Mouse (Mus musculus): Measurements from ENCODE around the gene Nudt13. TPM values are rescaled to one million over a fixed set of nuclear protein-coding genes. Genes with fewer than 3 reads are reported as not detected.
"Not testable (repeated sequence)": the region's sequence is repeated elsewhere in the genome, so short reads cannot be mapped to it uniquely, and the experiment has no call there.

The Nudt13 gene
- total RNA-seq (2015; ENCODE audit: low replicate concordance) (4.4 TPM in 1 of 2 replicates, not detected in the other), total RNA-seq (2017; ENCODE audit: low replicate concordance) (3.6 and 5.3 TPM in 2 replicates)

DNA sequence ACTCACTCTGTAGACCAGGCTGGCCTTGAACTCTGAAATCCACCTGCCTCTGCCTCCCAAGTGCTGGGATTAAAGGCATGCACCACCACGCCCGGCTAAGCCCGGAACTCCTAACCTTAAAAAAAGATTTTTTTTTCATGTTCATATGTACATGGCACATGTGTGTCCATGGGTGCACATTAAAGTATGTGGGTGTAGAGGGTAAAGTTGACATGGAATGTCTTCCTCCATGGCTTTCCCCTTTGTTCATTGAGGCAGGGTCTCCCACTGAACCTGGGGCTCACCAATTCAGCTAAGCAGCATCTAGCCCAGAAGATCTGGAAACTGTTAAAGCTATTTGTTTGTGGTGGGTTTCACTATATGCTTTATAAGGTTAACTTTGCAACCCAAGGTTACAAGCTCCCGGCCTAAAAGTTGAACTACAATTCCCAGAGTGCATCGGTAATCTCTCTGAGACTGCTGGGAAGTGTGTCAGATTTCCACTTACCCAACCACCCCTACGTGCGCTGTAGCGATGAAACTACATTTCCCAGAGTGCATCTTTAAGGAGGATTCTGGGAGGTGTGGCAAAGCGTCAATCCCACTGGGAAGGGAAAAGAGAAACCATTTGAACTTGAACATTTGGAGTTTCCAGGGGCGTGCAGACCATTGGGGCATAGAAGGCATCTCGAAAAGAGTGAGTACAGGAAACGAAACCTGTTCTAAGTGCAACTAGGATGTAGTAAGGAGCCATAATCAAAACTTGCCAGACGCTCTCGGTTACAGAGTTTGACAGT, at the start of gene Nudt13:
TSS of gene Nudt13 (plus strand) at position 581 of the 776 bp plus-strand sequence.
- ATAC-seq (replicated peaks; ENCODE audit: low FRiP score, poor library complexity, severe bottlenecking), result peak; percentile 99

DNA sequence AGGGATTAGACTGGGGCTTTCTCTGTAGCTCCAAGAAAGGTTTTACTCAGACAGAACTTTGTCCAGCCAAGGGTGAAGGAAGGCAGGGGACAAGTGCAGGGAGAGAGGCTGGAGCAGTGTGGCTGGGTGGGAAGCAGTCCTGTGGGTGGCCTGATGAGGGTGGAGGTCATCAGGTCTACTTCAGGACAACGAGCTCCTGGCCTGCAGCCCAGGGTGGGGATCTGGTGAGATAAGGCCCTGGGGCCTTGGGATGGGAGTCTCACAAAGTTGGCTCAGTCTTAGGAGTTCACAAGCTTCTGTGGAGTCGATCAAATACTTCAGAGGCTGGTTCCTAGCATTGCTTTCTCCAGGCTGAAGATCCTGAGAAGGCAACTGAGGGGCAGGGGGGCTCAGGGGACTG, 49.2 kb upstream of the Nudt13 start:
- ATAC-seq (replicated peaks; ENCODE audit: low FRiP score, poor library complexity, severe bottlenecking), result no peak

DNA sequence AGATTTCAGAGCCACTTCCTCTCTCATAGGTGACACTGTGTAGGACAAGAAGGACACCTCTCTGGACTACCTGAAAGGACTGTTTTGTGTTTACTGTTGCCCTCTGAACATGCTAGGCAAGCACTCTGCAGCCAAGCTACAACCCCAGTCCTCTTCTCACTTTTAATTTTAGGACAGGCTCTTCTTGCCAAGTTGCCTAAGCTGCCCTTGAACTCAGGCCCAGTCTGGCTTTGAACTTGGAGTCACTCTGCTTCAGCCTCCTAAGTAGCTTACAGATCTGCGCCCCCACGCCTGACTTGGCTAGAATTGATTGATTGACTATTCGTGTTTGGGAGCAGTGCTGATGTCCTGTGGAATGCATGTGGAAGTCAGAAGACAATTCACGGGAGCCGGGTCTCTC, 48.6 kb upstream of the Nudt13 start:
- no peak for ATAC-seq (replicated peaks; ENCODE audit: low FRiP score, poor library complexity, severe bottlenecking)

DNA sequence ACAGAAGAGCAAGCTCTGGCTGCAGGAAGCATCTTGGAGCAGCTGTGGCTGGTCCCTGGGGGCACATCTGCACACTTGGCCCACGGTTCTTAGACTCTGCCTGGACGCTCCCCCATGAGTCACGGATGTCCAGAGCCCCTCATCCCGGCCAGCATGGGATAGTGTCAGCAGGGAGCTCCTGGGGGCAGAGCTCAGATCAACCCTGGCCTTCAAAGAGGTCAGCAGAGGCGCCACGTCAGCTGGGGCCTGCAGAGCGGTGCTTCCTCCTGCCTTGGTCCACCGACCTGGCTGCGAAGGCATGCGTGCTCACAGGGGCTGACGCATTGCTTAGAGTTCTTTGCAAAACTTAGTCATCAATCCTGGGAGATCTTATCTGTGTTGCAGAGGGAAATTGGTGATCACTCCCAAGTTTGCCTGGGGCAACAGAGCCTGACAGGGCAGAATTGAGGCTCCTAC, 47.7 kb upstream of the Nudt13 start:
- no peak for ATAC-seq (replicated peaks; ENCODE audit: low FRiP score, poor library complexity, severe bottlenecking)

DNA sequence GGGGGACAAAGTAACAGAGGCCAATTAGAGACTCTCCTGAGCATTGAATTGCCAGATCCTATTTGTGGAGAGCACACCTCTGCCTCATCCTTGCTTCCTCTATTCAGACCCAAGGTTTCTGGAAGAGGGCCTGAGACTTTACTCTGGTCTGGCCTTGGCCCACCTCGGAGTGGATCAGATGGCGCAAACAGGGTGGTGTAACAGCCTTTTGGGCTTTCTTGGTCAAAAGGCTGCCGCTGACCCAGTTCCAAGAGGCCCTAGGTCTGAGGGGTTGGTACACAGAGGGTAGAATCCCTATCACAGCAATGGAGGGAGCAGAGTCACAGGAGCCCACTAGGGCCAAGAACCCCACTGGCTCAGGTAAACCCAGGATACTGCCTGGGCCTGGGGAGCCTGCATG, 46.5 kb upstream of the Nudt13 start:
- ATAC-seq (replicated peaks; ENCODE audit: low FRiP score, poor library complexity, severe bottlenecking), result no peak

DNA sequence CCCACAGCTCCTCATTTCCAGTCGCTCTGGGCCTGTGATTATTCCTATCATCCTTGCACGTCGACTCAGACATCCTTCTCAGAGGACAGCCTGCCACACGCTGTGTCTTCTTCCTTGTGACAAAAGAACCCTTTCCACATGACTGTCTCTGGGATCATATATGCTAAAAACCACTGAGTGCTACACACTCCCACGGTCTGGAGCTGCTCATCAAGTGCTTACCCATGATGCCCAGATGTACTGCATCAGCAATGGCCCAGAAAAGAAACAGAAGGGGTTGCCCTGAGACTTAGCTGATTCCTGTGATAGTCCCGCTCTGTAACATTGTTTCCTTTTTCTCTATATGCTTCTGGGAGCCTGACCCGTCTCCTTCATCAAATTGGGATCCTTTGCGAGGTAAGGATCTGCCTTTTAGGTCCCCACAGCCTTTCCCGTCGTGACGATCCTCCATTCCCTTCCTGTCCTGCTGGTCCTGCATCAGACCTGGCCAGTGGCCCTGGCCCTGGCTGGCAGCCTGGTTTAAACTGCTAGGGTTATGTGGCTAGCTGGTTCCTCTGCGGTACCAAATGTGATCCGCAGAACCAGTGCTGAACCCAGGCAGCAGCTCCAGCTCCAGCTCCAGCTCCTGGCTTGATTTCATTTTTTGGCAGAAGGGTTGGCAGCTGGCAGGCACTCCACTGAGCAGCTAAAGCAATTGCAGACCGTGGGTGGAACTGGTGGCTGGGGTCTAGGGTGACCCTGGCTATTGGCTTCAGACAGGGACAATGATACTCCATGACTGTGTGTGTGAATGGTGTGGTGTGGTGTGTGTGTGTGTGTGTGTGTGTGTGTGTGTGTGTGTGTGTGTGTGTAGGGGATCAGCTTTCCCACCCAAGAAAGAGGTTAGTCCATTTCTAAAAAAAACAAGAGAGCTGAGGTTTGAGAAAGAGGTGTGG, 44.0 kb upstream of the Nudt13 start:
- ATAC-seq (replicated peaks; ENCODE audit: low FRiP score, poor library complexity, severe bottlenecking), result no peak

DNA sequence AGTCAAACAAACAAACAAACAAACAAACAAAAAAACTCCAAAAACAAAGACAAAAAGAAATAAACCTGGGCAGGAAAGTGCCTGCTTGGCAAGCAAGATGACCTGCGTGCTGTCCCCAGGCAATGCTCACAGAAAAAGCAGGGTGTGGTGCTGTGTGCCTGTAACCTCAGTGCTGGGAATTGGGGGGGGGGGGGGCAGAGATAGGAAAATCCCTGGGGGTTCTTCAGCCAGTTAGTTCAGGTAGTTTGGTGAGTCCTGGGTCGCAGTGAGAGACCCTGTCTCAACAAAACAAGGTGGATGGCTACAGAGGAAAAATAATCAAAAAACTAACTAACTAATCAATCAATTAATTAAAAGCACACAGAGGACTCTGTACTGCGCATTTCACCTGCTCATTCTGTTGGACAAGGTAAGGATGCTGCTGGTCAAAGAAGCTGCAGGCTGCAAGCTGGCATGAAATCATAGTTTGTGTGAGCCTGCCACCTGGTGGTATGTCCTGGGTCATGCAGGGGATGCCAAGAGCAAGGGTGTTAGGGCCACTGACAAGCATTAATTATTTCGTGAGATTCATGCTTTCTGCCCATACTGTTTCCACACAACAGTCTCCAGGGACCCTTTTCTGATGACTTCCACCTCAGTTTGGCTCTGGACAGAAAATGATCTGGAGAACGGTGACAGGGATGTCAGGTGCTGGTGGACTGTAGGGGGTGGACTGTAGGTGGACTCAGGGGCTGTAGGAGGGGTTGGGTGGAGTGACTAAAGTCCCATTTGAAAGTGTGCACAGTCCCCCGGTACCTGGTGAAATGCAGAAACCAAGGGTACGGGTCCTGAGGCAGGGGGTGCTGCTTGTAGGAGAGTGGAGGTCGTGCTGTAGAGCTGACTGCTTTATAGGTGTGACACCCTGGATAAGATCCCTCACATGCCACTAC, 36.0 kb upstream of the Nudt13 start:
- peak; percentile 75; the same call in 1 of the 2 replicates for ATAC-seq (replicated peaks; ENCODE audit: low FRiP score, poor library complexity, severe bottlenecking)

DNA sequence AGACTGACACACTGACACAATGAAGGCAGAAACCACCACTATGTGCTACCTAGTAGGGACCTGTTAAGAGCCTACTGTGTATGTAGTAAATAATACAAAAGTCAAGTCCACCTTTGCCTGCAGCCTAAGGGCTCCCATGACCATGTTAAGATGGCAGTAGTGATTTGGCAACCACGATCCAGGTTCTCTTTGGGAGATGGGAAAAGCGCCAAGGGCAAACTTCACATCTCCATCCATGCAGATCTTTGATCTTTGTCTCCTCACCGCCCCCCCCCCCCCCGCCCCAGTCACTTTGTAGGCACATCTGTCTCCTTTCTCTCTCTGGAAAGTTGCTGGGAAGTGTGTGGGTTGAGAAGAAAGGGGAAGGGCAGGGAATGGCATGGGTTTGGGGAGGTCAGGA, 32.2 kb upstream of the Nudt13 start:
- ATAC-seq (replicated peaks; ENCODE audit: low FRiP score, poor library complexity, severe bottlenecking), result no peak

DNA sequence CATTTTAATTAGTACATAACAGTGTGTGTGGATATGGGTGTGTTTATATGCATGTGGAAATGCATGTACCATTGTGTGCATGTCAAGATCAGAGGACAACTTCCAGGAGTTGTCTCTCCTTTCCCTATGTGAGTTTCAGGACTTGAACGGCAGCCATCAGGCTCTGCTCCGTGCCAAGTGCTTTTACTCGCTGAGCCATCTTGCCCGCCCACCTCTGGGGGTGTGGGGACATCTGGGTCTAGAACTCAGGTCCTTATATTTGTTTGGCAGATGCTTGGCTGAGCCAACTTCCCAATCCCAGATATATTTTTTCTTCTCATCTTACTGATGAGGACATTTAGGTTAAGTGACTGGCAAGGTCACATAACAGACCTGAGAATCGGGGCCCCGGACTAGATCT, 26.1 kb upstream of the Nudt13 start:
- ATAC-seq (replicated peaks; ENCODE audit: low FRiP score, poor library complexity, severe bottlenecking), result no peak

DNA sequence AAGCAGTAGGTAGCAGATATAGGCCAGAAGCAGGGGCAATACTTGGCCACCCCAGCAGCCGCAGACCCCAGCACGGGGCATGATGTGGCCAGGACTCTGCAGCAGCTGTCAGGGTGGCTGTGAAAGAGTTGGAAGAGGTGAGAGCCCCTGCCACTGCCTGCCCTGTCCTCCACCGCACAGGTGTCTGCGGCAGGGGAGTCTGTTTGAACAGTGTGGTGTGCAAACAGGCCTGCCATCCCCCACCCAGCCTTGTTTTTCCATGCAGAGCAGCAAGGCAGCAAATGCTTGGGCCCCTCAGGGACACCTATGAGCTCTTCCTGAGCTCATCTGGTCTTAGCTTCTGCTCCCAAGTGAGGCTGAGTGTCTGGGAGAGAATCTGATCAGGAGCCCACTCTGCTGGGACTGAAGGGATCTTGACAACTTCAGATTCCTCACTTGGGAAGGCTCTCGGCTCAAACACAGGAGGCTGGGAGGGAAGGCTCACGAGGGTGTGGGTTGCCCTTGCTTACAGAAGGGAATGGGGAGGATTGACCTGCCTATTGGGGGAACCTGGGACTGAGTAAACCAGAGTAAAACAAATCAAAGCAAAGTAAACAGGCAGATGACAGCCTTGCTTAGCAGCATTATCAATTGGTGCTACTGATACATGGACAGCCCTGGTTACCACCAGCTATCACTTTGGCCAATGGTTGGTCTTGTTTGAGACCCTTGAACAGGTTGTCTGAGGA, 25.3 kb upstream of the Nudt13 start, which contains the start of gene Kcnk16:
TSS of gene Kcnk16 (minus strand) at position 118 of the 728 bp plus-strand sequence.
- ATAC-seq (replicated peaks; ENCODE audit: low FRiP score, poor library complexity, severe bottlenecking), result no peak

DNA sequence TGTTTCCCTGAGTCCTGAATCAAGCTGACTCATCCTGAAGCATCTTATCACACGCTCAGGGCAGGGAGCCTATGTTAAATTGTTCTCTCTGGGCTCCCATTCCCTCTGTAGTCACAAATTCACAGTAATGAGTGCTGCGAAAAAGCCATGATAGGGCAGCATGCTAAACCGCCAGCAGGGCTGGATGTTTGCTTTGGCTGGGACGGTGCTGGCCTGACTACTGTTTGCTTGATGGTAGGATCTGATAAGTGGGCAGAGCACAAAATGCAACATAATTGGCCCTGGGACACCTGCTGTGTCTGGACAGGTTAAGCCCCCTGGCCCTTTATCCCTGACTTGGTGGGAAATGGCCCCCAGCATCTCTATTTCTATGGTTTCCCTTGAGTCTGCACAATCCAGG, 3.1 kb upstream of the Nudt13 start:
- ATAC-seq (replicated peaks; ENCODE audit: low FRiP score, poor library complexity, severe bottlenecking), result no peak

DNA sequence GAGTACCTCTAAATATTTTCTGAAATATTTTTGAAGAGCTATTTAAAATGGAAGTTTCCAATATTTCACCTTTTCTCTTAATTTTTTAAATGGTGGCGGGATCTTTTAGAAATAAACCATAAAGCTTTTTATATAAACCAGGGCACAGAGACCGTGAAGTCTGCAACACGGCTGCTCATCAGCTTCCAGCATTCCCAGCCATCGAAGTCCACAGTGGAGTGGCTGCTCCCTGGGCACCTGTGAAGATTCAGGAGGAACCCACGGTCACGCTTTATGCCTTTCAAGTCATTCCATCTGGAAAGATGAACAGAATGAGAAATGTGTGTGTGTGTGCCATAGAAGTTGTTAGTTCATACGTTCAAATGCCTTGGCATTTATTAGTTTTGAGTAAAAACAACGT, 450 bp downstream of the Nudt13 start:
- ATAC-seq (replicated peaks; ENCODE audit: low FRiP score, poor library complexity, severe bottlenecking), result no peak

DNA sequence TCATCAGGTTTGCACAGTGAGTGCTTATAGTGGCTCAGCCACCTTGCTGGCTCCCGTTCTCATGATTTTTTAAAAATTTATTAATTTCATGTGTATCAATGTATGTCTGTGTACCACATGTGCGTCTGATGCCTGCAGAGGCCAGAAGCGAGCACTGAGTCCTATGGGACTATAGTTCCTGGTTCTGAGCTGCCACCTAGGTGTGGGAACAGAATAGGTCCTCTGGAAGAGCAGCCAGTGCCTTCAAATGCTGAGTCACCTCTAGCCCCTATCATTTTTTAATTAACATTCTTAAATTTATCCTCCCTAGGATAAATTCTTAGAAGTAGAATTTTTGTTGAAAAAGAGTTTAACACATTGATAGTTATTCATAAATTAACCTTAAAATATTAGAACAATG, 3.1 kb downstream of the Nudt13 start:
- no peak for ATAC-seq (replicated peaks; ENCODE audit: low FRiP score, poor library complexity, severe bottlenecking)

DNA sequence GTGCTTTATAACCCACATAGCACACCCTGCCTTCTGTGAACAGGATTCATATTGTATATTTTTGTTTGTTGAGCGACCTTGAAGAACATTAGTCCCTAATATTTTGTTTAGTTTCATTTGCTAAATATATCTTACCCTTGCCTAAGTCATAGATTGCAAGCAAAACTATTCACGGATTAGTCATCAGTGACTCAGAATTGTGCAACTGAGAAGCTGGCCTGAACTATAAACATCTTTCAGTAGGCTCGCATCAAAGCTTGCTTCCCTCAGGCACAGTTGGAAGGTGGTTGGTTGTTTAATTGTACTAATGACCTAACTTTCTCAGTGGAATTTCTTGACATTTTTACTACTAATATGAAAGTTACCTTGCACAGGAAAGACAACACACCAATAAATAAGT, 3.6 kb downstream of the Nudt13 start:
- ATAC-seq (replicated peaks; ENCODE audit: low FRiP score, poor library complexity, severe bottlenecking), result no peak

DNA sequence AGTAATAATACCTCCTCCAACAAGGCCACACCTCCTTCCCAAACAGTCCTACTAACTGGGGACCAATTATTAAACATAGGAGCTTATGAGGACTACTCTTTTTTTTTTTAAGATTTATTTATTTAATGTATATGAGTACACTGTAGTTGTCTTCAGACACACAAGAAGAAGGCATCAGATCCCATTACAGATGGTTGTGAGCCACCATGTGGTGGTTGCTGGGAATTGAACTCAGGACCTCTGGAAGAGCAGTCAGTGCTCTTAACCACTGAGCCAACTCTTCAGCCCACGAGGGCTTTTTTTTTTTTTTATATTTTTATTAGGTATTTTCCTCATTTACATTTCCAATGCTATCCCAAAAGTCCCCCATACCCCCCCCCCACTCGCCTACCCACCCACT, 10.6 kb downstream of the Nudt13 start:
- not testable (repeated sequence) for ATAC-seq (replicated peaks; ENCODE audit: low FRiP score, poor library complexity, severe bottlenecking)

DNA sequence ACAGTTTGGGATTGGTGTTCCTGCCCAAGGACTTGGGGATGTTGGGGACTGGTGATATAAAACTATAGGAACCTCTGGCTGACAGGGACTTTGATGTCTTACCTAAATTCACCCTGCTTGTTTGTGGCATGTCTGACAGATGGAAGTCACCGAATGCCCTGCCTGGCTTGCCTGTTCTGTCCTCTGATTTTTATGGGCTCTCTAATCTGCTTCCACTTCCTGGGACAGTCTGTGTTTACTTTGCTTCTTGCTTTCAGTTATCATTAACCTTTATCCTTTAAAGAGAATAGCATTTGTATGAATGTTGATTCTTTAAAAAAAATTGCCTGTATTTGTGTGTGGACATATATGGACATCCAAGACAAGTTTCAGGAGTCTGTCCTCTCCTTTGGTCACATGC, 20.6 kb downstream of the Nudt13 start:
- no peak for ATAC-seq (replicated peaks; ENCODE audit: low FRiP score, poor library complexity, severe bottlenecking)

DNA sequence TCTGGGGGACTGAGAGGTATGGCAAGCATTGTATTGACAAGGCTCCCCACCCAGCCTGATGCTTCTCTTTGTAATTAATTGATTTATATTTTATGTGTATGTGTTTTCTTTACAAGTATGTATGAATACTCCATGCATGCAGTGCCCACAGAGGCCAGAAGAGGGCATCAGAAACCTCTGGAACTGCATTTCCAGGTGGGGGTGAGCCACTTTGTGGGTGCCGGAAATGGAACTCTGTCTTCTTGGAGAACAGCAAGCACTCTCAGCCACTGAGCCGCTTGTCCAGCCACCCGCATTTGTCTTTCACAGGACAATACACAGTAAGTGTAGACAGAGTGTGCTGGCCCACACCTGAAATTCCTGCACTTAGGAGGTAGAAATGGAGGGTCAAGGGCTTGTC, 24.9 kb downstream of the Nudt13 start:
- peak; percentile 61 for ATAC-seq (replicated peaks; ENCODE audit: low FRiP score, poor library complexity, severe bottlenecking)

DNA sequence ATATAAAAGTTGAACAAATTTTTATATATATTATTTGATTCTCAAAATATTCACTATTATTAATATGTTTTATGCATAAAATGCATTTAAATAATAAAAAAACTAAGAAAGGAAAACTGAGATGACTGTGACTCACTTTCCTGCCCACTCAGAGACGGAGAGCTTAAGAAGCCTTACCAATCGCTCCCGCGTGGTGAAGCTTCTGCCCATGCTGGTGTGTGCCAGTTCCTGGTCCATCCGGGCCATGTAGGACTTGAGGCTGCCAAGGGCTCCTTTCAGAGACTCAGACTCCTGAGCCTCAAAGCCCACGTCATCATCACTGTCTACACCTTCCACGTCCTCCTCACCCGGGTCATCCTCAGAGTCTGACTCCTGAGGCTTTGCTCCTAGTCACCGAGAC, 29.7 kb downstream of the Nudt13 start:
- no peak for ATAC-seq (replicated peaks; ENCODE audit: low FRiP score, poor library complexity, severe bottlenecking)

DNA sequence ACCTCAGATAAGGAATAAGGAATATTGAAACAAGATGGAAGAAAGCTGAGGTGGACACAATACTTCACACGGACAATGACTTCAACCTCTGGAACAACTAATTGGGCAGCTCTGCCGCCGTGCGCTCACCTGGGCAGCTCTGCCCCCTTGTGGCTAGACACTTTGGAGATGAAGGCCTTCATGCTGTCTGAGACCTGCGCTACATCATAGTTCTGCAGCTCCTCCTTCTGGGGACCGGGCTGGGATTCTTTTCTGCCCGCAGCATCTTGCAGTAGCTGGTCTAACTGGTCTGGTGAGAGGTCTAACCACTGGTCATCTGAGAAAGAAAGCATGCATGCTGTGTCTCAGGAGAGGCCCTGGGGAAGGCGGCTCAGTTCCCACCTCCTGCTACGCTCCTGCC, 34.0 kb downstream of the Nudt13 start:
- ATAC-seq (replicated peaks; ENCODE audit: low FRiP score, poor library complexity, severe bottlenecking), result 0 out of 2 replicates have a peak, but pooled peaks have one; percentile 47
